Mouse (Mus musculus) midbrain, embryonic 10.5 days (tissue): ENCODE data around the gene Mamdc4. TPM values are rescaled to one million over a fixed set of nuclear protein-coding genes. Genes with fewer than 3 reads are reported as not detected.

ENCODE experiments used
- DNase-seq: peaks from one replicate; pipeline ENCODE4 v3.0.0-alpha.2; 2017; ENCODE audit warnings: low spot score
- H3K27ac ChIP-seq: fragments of 300-500 bp; sonication (generic); replicated peaks from 2 replicates; pipeline ENCODE4 v1.5.1; 2016; ENCODE audit warnings: mild to moderate bottlenecking
- H3K27me3 ChIP-seq: fragments of 300-500 bp; sonication (generic); 2 replicates; pipeline ENCODE4 v1.6.1; 2016; ENCODE audit warnings: low read depth, mild to moderate bottlenecking; ENCODE audit not compliant: poor library complexity, severe bottlenecking
- H3K36me3 ChIP-seq: fragments of 300-500 bp; sonication (generic); 2 replicates; pipeline ENCODE4 v1.6.1; 2016; ENCODE audit warnings: mild to moderate bottlenecking, moderate library complexity
- H3K4me1 ChIP-seq: fragments of 300-500 bp; sonication (generic); 2 replicates; pipeline ENCODE4 v1.6.1; 2016
- H3K4me3 ChIP-seq: fragments of 300-500 bp; sonication (generic); 2 replicates; pipeline ENCODE4 v1.5.1; 2016; ENCODE audit warnings: mild to moderate bottlenecking, moderate library complexity
- H3K9me3 ChIP-seq: fragments of 300-500 bp; sonication (generic); replicated peaks from 2 replicates; pipeline ENCODE4 v1.6.1; 2016; ENCODE audit warnings: mild to moderate bottlenecking
- WGBS: fragments of 180-500 bp; shearing (Covaris S2); methylation state at CpG from one replicate; pipeline ENCODE4 v1.1.7; 2016; 5-methylcytosine and 5-hydroxymethylcytosine counted together
- polyA plus RNA-seq: library from polyadenylated mRNA; unstranded; fragments of >200 nt; fragmentation: Nextera tagmentation; extraction: Ambion mirVana; gene quantifications from 2 replicates; pipeline ENCODE4 v1.2.1, GENCODE M21; 2016

Mamdc4 gene
- polyA plus RNA-seq, 1 experiment from 2014 or later, result 6.7 TPM

DNA sequence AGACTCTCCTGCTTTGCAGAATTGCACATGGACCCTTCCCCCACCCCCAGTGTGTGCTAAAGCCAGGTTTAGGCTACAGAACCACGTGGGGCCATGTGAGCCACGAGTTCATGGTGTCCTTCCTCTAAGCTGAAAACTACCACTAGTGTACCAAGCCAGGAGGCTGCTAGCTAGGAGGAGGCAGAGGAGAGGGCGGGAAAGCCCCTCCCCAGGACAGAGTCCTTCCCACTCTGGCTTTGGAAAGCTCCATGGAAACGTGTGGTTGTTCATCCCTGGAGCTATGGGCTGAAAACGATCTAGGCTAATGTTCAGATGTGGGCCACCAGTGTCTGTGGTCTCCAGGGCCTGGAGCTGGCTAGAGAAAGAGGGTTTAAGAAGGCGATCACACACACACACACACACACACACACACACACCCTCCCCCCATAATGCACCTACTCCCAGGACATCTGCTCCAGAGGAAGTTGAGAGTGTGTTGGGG, 6.0 kb upstream of the Mamdc4 start:
- 53% methylated on average over 6 of the region's 6 CpGs for WGBS
- H3K36me3 ChIP-seq, result peaks cover 29% of the 10 kb centered on the region
- H3K4me1 ChIP-seq, result peaks cover 65% of the 10 kb centered on the region
- no peaks in the 10 kb centered on the region for H3K9me3 ChIP-seq
- no peak overlapping the region for H3K27ac ChIP-seq
- peaks cover 58% of the 10 kb centered on the region for H3K27me3 ChIP-seq
- DNase-seq, result no peak
- no peak overlapping the region for H3K4me3 ChIP-seq

DNA sequence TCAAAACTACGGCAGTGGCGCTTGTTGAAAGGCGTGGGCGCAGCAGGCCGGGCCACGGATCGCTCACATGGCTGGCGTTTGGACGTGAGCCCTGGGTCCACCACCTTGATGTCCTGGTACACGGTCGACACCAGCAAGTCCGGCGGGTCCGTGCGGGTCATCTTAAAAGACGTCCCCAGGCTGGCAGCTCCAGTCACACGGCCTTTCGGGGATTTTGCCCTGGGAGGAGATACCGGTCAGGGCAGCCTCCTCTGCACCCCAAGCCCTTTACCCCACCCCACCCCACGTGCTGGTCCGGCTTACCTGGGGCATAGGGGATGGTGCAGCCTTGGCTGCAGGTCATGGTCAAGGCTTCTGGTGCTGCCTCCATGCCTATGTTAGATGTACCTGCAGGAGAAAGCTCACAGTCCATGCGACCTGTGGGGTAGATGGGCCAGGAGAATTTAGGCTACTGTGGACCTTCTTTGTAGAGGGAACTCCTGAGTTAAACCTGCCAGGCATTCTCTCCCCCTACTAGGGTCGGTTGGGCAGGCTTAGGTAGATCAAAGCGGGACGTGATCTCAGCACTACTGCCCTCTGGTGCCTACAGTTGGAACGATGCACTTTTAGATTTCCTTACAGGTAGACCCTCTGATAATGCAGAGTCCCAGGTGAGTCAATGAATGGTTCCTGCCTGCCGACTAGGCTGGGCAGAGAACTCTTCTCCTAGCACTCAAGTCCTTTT, 5.3 kb upstream of the Mamdc4 start:
- peaks cover 73% of the 10 kb centered on the region for H3K4me1 ChIP-seq
- H3K4me3 ChIP-seq, result peak overlapping the region; percentile 36
- H3K27me3 ChIP-seq, result peaks cover 62% of the 10 kb centered on the region
- DNase-seq, result peak; percentile 33
- H3K9me3 ChIP-seq, result no peaks in the 10 kb centered on the region
- H3K36me3 ChIP-seq, result peaks cover 21% of the 10 kb centered on the region
- no peak overlapping the region for H3K27ac ChIP-seq
- 6% methylated on average over 27 of the region's 27 CpGs for WGBS

GRCm38 (mm10) chr2:25578796-25579736, 4.4 kb upstream of the Mamdc4 start:
- Histone ChIP-seq H3K9me3 (no peaks in the 10 kb centered on the region), H3K27ac (0 out of 2 replicates have a peak overlapping the region, but pooled peaks have one; percentile 13), H3K4me3 (peak overlapping the region; percentile 47), H3K27me3 (peaks cover 62% of the 10 kb centered on the region), H3K36me3 (peaks cover 13% of the 10 kb centered on the region), H3K4me1 (peaks cover 76% of the 10 kb centered on the region)
- 6% methylated on average over 77 of the region's 77 CpGs for WGBS
- DNase-seq, result peak; percentile 42

DNA sequence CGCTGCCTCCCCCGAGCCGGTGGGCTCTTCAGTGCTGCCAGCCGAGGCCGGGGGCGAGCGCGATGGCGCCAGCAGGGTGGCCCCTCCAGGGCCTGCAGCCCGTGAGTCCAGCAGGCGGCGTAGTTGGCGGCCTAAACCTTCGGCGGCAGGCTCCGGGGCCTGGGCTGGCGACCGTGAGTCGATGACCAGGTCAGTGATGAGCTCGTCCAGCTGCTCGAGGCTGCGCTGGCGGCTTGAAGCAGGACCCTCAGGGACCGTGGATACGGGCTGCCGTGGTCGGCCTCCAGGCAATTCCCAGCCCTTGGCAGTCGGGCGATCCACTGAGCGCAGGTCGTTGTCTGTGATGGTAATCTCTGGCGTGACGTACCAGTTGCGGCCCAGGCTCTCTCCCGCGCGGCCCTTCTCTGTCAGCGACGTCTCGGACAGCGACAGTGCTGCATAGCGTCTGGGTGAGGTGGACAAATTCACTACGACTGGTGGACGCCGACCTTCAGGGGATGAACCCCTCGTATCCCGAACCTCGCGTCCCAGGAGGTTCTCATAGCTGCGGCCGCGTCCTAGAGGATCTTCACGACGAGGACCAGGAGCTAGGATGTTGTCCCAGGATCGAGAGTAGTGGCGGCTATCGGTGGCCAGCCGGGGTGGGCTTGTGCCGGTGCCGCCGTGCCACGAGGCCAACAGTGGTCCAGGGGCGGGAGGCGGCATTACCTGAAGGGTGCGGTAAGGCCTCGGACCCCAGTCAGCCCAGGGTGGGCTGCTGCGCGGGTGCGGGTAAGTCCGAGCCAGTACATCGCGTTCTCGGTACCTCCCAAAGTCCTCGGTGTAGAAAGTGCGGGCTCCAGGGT, 3.5 kb upstream of the Mamdc4 start:
- peak; percentile 71 for DNase-seq
- WGBS, result 4% methylated on average over 75 of the region's 75 CpGs
- peaks cover 85% of the 10 kb centered on the region for H3K4me1 ChIP-seq
- peak overlapping the region; percentile 47 for H3K4me3 ChIP-seq
- H3K27me3 ChIP-seq, result peaks cover 62% of the 10 kb centered on the region
- 0 out of 2 replicates have a peak overlapping the region, but pooled peaks have one; percentile 13 for H3K27ac ChIP-seq
- no peaks in the 10 kb centered on the region for H3K9me3 ChIP-seq
- peaks cover 8% of the 10 kb centered on the region for H3K36me3 ChIP-seq

DNA sequence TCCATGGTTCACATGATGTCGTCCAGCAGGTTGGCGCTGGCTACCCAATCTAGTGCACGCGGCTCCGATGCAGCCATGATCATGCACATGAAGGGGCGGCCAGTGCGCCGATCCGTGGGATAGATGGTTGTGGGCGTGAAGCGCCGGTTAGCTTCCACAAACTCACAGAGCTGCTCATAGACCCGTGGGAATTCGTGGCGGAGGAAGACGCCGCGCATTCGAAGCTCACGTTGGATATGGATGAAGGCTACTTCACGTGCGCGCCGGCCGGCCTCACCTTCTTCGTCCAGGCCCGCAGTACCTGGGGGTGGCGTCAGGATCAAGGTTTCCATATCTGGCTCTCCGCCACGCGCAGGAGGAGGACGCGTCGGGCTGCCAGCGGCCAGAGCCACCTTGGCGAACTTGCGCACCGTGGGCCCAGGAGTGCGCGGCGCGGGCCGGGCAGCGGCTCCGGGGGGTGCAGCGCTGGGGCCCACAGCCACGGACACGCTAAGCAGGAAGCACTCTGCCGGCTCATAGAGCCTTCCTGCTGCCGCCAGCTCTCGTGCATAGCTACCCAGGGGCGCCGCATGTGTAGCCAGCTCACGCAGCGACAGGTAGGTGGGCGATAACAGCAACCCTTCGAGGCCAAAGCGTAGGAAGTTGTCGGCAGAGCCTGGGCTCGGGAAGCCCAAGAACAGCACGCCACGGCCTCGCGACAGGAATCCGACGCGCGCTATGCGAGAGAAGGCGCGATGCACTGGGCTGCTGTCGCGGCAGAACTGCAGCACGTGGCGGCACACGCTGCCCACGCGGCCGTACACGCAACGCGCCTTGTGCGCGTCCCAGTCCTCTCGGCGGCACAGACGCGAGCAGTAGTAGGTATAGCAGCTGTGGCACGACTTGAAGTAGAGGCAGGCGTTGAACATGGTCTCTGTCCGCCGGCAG, 2.6 kb upstream of the Mamdc4 start:
- H3K36me3 ChIP-seq, result peaks cover 13% of the 10 kb centered on the region
- H3K27ac ChIP-seq, result peak overlapping the region; percentile 13; the same call in 1 of the 2 replicates
- peaks cover 62% of the 10 kb centered on the region for H3K27me3 ChIP-seq
- peak overlapping the region; percentile 47 for H3K4me3 ChIP-seq
- peaks cover 84% of the 10 kb centered on the region for H3K4me1 ChIP-seq
- H3K9me3 ChIP-seq, result no peaks in the 10 kb centered on the region
- no peak for DNase-seq
- WGBS, result 15% methylated on average over 92 of the region's 92 CpGs

GRCm38 (mm10) chr2:25576028-25576850, 1.6 kb upstream of the Mamdc4 start:
- peak overlapping the region; percentile 75 for H3K4me3 ChIP-seq
- DNase-seq, result no peak
- H3K27ac ChIP-seq, result no peak overlapping the region
- H3K36me3 ChIP-seq, result peaks cover 22% of the 10 kb centered on the region
- H3K27me3 ChIP-seq, result peaks cover 60% of the 10 kb centered on the region
- peaks cover 76% of the 10 kb centered on the region for H3K4me1 ChIP-seq
- WGBS, result 69% methylated on average over 16 of the region's 16 CpGs
- no peaks in the 10 kb centered on the region for H3K9me3 ChIP-seq

- peaks cover 70% of the 10 kb centered on the region for H3K4me1 ChIP-seq
- no peaks in the 10 kb centered on the region for H3K9me3 ChIP-seq
- DNase-seq, result no peak
- H3K4me3 ChIP-seq, result peak overlapping the region; percentile 75
- H3K36me3 ChIP-seq, result peaks cover 29% of the 10 kb centered on the region
- peaks cover 52% of the 10 kb centered on the region for H3K27me3 ChIP-seq
- 15% methylated on average over 21 of the region's 21 CpGs for WGBS
- peak overlapping the region; percentile 90 for H3K27ac ChIP-seq
Observed at GRCm38 (mm10) chr2:25575432-25576027, 885 bp upstream of the Mamdc4 start.

GRCm38 (mm10) chr2:25574136-25574535, 509 bp downstream of the Mamdc4 start:
- no peak for DNase-seq
- Histone ChIP-seq H3K9me3 (no peaks in the 10 kb centered on the region), H3K27me3 (peaks cover 39% of the 10 kb centered on the region), H3K4me1 (peaks cover 58% of the 10 kb centered on the region), H3K36me3 (peaks cover 43% of the 10 kb centered on the region), H3K27ac (peak overlapping the region; percentile 90), H3K4me3 (peak overlapping the region; percentile 75)
- WGBS, result 21% methylated on average over 11 of the region's 11 CpGs

DNA sequence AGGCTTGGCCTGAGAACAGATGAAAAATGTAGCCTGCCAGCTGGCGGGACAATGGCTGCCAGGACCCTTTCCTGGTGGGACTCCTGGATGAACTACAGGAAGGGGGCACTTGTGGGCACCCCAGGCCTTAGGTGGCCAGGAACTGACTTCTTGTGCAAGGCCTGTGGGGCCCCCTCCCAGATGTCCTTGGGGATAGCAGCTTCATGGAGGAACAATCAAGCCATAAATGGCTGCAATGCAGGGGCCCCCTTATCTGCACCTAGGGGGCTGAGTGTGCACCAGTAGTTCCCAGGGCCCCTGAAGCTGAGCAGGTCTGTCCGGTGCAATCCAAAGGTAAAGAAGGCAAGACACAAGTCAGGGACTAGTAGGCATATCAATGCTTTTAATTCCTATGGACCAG, 1.6 kb downstream of the Mamdc4 start:
- peak overlapping the region; percentile 75 for H3K4me3 ChIP-seq
- H3K27ac ChIP-seq, result no peak overlapping the region
- WGBS, result 97% methylated on average over 2 of the region's 2 CpGs
- H3K36me3 ChIP-seq, result peaks cover 54% of the 10 kb centered on the region
- H3K4me1 ChIP-seq, result peaks cover 48% of the 10 kb centered on the region
- H3K9me3 ChIP-seq, result no peaks in the 10 kb centered on the region
- H3K27me3 ChIP-seq, result peaks cover 28% of the 10 kb centered on the region
- DNase-seq, result no peak

DNA sequence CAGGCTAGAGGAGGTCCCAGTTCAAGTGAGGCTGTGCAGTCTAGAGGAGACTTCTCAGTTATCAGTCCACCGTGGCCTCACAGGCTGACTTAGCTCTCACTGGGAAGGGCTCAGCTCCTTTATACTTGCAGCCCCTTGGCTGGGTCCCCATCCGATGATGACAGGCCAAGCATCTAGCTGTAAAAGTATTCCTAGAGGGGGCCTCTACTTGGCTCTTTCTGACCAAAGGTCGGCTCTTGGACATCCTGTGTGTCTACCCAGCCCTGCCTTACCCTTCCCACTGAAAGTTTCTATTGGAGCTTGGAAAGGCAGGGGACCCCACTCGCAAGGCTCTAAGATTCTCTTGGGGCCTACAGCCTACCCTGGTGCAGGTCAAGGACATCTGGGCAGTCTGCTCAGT, 3.4 kb downstream of the Mamdc4 start:
- Histone ChIP-seq H3K4me3 (no peak overlapping the region), H3K27me3 (peaks cover 9% of the 10 kb centered on the region), H3K9me3 (no peaks in the 10 kb centered on the region), H3K27ac (no peak overlapping the region), H3K4me1 (peaks cover 29% of the 10 kb centered on the region), H3K36me3 (peaks cover 73% of the 10 kb centered on the region)
- 92% methylated on average over 4 of the region's 4 CpGs for WGBS
- no peak for DNase-seq
